Mouse (Mus musculus) monocyte, adult 2 months (primary cell): ENCODE measurements around the gene Gnat2.

ENCODE experiments used
- DNase-seq, 2 experiments: peaks; one replicate each; pipeline ENCODE4 v3.0.0; 2022; ENCODE audit warnings: low spot score in 2 of 2, low read depth in 1 of 2

Gene Gnat2

DNA sequence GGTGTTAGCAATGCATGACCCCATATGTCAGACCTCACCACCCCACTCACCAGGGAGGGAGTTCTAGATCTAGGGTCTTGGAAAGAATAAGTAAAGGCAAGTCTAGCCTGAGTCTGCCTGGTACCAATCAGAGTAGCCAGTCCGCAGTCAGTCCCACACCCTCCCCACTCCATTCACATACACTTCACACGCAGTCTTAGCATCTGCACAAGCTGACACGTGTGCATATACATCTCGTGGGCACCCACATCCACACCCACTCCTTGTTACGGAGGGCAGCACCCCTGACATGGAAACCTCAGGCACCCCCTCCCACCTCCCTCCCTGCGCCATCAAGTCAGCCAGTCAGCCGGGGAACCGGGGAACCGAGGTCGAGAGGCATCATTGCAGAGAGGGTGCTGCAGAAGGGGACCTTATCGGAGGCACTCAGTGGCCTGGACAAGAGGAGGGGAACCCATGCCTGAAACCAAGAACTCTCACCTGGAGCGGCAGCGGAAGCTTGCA is 7.8 kb upstream of the Gnat2 start:
- no peak for DNase-seq

DNA sequence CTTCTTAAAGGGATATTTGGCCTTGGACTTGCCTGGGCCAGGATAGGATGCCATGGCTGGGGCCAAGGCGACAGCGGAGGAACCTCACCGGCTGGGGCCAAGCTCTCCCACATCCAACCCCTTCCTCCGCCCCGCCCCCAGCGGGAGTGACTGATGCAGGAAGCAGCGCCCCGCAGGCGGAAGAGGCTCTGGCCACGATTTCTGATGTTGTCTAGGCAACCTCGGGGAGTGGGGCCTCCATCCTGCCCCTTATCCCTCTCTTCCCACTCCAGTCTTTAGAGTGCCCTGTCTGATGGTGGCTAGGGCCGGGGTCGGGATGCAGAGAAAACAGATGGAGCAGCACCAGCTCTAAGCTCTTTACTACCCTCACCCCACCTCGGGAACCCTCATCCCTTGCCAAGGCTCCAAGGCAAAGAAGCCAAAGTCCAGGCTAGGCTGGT is 7.3 kb upstream of the Gnat2 start:
- peak; percentile 55 to 71 for DNase-seq

DNA sequence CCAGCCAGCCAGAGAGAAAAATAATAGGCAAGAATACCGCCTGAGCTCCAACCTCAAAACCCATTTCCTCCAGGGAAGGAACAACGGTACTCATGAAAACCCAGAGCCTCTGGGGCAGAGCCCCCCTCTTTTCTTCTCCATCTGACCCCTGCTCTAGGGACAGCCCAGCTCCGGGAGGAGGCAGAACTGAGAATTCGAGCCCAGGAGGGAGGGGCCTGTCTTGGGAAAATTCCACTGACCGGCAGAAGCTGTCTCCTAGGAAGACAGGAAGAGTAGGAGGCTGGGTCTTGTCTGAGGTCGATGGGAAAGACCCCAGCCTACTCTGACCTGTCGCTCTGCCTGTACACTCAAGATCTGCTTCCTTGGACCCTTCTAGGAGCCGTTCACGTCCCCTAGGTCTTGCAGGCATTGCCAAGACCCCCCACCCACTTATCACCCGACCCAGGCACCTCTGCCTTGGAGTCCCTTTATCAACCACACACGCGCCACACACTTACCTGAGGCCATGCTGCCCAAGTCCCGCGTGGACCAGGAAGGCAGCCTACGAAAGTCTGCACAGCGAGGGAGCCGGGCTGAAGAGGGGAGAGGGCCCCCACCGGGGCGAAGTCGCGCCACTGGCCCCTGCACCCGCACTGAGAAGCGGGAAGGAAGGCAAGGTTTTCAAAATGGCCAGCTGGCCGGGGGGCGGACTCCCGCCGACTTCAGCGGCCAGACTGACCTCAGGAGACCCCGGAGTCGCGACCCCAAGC is 6.7 kb upstream of the Gnat2 start:
- no peak for DNase-seq

DNA sequence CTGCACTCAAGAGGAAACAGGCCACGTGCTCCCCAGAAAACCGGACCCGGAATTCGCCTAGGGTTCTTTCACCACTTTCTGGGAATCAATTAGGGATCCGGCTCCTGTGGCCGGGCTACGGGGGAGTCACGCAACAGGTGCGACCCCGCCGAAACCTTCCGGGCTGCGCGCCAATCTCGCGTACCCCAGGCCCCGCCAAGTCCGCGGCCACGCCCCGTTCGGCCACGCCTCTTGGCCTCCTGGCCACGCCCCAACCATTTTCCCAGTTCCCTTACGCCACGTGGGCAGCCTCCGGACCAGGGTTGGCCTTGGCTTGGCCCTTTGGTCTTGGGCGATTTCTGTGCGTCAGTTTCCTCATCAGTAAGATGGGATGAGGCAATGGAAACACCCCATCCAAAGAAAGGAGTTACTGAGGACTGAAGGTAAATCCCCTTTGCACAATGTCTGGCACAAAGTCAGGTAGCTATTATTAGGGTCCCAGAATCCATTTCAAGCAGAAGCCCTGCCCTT is 6.1 kb upstream of the Gnat2 start, which contains the start of gene Ampd2:
TSS of gene Ampd2 (minus strand) at position 182 of the 510 bp plus-strand sequence.
- peak in 1 of 2 experiments; percentile 29 for DNase-seq

DNA sequence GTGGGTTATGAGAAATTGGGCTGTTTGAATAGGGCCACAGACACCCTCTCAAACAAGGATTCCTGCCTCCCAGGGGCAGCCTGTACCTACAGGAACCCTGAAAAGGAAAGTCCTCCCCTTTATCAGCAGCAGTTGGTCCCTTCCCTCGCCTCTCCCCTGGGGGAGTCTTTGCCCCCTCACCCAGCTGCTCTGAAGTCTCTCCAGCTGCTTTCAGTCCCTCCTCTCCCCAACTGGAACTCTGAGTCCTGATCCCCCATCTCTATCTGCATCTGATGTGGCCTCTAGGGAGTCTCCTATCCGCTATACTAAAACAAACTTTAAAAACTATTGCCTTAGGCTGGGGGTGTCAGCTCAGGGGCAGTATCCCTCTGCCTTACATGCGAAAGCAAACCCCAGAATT is 5.3 kb upstream of the Gnat2 start:
- no peak for DNase-seq

DNA sequence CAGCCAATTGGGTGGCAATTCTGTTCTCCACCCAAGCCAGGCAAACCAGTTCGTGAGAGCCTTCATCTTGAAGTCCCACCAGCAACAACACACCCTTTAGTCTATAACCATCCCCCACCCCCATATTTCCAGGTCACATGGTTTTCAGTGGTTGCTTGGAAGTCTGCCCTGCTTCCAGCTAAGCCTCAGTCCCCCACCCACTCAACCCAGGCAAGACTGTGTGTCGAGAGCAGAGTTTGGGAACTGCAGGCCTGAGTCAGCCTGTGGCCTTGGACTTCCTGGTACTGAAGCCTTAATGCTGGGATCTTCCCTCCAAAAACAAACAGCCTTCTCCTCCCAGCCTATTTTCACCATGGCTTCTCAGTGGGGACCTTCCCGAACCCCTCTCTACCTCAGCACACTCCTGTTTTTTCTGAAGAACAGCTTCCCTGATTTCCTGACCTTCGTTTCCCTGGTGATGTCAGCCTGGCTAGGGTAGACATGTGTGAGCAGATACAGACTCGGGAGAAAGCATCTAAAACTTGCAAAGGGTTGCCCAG is 3.7 kb upstream of the Gnat2 start:
- no peak for DNase-seq

DNA sequence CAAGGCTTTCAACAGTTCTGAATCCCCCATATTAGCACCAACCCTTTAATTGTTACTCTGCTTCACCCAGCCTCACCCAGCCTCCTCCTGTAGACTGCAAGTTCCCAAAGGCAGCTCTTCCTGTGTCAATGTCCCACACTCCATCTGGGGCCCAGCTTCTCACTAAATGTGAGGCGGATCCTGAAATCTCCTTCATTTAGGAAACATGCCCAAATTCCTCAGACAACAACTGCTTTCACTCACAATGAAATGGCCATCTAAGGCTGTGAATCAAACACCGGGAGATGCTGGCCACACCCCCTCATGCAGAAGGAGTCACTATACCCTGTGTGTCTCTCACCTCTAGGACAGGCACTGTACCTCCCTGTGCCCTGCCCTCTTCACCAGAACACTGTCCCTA is 2.7 kb upstream of the Gnat2 start:
- DNase-seq = no peak

DNA sequence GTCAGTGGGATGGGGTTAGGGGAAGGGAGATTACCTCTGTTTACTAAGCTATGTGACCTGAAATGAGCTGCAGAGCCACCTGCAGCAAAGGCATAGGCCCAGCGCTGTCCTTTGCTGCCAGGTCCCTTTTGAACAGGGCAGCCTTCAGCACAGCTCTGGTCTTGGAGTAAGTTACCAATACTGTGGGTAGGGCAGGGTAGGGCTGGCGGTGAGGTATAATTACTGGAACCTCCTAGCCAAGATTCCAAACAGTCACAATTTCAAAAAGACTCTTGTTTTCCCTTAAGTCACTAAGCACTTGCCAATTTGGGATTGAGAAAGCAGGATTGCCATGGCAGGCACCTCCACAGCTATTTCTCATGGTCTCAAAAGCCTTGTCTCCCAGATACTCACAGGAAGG is 2.0 kb upstream of the Gnat2 start:
- DNase-seq = no peak

DNA sequence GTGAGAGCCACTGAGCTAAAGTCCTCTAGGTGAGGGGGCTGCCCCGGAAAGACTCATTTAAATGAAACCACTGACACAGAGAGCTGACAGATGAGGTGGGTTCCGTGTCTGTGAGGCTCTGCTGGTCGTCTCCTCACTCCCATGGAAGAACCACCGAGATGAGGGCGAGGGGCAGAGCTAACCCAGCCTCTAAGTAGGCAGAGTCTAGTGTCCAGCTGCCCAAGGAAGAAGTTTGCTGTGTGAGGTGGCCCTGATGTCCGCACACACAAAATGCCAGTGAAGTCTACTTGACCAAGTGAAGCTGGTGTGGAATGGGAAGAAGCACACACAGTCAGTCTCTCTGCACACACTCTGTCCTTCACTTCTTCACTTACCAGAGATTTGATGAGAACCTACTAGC is 559 bp upstream of the Gnat2 start:
- DNase-seq = no peak

DNA sequence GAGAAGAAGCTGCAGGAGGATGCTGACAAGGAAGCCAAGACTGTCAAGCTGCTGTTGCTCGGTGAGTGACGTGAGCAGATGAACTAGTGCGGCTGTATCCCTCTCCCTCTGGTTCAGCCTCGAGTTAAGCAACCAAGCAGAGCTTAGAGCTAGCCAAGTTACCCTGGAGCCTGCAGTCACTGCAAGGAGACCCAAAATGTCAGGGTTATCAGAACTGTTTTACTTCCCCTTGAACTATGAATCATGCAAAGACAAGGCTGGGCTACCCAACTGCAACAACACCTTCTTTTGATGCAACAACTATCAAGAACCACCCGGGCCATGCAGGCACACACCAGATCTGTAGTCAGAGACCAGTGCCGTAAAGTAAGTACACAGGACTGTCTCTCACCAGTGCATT is 717 bp downstream of the Gnat2 start:
- DNase-seq = no peak

DNA sequence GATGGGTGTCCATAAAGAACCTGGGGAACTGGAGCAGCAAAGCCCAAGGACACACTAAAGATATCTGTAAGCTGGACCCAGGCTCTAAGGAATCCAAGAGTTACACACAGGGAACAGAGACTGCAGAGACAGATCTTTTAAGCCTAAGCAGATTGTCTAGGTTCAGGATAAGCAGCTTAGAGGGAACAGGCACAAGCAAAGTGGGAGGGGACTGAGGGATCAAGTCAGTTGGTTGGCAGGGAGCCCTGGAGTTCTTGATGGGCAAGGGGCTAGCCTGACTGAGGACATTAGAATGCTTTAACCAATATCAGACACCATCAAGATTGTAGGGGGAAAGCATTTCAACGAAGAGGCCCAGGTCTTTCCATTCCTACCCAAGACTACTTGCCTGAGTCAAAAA is 1.6 kb downstream of the Gnat2 start:
- no peak for DNase-seq

DNA sequence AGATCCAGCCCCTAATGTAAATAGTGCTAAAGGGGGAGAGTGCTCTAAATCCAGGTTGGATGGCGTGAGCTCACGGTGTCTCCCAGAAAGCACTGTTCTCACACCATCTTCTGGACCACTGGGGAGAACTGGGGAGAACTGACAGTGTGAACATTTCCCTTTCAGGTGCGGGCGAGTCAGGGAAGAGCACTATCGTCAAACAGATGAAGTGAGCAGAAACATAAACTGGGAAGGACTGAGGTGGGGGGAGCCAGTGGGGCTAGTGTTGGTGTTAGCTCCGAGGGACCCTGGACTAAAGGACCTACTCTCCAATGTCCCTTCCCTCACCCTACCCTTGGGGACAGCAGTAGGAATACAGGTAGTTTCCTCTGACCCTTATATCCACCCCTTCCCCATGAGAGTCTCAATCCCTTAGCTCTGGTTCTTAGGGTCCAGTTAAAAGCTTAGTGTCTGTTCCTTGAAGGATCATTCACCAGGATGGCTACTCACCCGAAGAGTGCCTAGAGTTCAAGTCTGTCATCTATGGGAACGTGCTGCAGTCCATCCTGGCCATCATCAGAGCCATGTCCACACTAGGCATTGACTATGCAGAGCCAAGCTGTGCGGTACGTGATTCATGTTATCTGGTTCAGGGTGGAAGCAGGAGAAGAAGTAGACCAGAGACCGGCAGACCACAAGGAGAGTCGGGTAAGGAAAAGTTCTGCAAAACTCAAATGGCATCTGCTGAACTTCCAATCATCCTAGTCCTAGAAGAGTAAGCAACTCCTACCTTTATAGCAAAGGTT is 2.6 kb downstream of the Gnat2 start:
- no peak for DNase-seq

DNA sequence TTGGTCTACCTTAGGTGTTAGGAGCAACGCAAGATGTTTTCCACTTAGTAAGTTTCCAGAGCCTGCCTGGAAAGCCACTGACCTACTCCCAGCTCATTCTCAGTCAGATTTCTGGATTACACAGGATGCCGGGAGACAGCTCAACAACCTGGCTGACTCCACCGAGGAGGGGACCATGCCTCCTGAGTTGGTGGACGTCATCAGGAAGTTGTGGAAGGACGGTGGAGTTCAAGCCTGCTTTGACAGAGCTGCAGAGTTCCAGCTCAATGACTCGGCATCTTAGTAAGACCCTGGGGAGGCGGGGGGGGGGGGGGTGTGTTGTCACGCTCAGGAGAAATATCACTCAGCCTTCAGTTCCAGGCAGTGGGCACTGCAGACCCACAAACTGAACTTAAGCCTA is 3.6 kb downstream of the Gnat2 start:
- no peak for DNase-seq

DNA sequence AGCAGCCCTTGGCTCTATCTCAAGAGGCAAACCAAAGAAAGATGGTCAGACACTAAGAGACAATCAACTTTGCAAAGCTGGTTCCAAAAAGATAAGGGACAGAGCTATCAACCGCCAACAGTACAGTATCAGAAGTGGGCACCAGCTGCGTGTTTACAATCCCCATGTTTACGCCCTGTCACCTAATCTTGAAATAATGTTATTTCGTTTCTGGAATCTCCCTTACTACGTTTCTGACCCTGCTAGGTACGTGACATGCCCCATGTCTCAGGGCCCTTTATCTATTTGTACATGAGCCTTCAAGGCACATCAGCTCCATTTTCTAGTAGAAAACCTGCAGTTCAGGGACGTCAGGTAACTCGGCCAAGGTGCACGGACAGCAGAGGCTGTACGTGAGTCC is 4.1 kb downstream of the Gnat2 start:
- no peak for DNase-seq

DNA sequence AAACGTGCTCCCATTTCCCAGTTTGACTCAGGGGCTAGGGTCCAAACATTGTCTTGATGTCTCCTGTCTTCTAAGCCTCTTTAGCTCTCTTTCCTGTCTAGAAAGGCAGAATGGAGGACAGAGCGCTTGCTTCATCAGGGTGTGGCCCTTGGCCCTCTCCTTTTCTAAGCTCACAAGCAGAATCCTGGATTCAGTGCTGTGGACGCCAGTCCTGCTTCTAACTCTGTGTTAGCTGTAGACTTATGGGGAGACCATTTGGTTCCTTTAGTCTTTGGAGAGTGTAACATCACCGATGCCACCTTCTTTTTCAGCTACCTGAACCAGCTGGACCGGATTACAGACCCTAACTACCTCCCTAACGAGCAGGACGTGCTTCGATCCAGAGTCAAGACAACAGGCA is 5.1 kb downstream of the Gnat2 start:
- no peak for DNase-seq

DNA sequence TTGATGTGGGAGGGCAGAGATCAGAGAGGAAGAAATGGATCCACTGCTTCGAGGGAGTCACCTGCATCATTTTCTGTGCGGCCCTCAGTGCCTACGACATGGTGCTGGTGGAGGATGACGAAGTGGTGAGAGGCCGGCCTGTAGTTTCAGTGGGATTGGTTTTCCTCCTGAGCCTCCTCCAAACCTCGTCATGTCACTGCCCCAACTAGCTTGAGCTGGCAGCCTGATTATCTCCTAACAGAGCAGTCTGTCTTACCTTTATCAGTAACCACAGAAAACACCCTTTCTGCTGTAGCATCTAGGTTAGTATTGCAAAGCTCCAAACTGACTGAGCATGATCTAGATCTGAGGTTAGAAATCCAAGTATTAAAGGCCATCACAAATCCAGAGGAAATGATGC is 5.7 kb downstream of the Gnat2 start:
- no peak for DNase-seq

DNA sequence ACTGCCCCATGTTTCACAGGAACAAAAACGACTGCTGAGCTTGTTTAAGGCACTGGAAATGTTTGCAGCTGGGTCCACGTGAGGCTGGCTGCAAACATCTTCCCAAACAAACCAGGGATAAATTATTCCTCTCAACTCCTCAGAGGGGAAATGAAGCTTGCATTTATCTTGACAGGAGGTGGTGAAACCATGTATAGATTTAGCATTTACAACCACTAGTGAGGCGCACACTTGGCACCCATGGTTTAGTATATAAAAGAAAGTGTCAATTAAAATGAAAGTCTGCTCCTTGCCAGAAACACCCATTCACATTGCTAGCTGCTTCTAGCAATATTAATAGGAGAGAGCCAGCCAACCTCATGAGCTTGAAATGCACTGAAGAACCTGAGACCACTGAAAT is 9.0 kb downstream of the Gnat2 start:
- no peak for DNase-seq

DNA sequence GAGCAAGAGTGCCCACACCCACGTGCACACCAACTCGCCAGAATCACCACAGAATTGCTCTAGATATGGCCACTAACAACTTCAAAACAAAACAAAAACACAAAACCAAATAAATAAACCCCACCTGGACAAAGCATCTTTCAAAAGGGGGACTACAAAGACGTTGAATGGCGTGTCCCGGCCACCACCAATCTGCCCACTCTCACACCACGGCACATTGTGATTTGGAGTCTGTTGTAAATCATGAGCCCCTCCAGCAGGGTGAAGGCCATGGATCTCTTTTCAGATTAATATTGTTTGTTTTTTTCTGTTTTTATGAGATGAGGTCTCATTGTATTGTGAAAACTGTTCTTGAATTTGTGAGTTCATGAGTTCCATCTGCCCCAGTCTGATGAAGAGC is 9.5 kb downstream of the Gnat2 start:
- no peak for DNase-seq

DNA sequence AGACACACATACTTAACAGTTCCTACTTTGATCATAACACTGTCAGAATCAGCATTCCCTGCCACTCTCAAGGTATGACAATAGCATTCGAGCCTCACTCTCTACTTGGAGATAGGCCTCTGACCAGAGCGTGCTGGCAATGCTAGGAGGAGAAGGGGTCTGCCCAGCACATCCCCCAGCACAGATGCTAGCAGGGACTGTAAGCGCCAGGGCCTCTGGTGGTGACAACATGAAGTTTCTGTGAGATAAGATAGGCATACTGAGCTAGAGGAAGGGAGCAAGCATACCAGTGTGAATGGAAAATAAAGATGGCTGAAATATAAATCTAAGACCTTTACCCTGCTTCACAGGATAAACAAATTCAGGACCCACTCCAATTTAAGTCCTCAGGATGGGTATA is 12.7 kb downstream of the Gnat2 start:
- DNase-seq = no peak

DNA sequence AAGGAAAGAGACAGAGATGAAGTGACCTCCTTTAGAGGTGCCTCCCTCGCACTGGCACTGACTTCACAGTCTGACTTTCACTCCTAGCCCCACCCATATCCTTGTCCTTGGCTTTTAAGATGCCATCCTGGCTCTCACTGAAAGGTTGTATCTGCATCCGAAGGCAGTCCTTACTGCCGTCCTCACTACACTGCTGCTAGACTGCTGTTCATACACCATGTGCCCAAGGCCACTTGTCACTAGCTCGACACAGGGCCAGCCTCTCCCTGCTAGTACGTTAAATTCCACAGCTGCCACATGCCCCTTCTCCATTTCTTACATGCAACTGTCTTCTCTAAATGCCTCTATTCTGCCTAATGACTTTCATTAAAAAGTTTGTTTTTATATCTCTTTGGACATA is 18.7 kb downstream of the Gnat2 start:
- DNase-seq = no peak

DNA sequence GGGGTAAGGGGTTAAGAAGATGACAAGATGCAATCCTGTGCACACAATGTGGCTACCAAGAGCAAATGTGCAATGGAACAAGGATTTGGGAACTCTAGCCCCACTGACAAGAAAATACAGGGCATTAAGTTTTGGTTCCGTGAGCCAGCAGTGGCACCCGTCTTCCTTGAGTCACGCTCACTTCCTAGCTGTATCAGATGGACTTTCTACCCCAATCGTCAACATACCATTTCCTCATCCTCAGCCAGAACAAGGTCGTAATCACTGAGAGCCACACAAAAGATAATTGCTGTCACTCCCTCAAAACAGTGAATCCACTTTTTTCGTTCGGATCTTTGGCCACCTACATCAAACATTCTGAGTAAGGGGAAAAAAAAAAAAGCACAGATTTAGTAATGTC is 19.7 kb downstream of the Gnat2 start:
- DNase-seq = no peak

DNA sequence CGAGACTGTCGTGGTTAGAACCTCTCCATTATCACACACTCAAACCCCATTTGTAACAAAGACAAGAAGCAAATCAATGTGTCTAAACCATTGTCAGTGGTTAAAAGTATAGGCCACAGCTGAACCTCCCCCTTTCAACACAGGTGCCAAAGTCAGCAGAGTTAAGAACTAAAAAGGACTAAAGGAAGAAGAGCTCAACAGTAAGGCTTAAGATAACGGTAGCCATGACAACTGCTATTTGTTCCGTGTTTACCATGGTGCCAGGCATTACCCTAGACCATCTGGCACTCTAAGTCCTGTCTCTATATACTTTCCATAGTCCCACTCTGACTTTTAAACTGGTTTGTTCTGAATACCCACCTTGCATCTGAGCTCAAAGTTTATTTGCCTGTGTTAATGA is 20.1 kb downstream of the Gnat2 start:
- no peak for DNase-seq
